Mouse (Mus musculus) erythroblast, embryonic 14.5 days (primary cell): ENCODE data around the gene Chrna1. TPM values are rescaled to one million over a fixed set of nuclear protein-coding genes. Genes with fewer than 3 reads are reported as not detected.

Experiments
- H3K27me3 ChIP-seq: 2 replicates; pipeline ENCODE4 v1.6.1; 2012; ENCODE audit warnings: inconsistent platforms; ENCODE audit not compliant: control insufficient read depth
- H3K36me3 ChIP-seq: 2 replicates; pipeline ENCODE4 v1.6.1; 2012; ENCODE audit warnings: mild to moderate bottlenecking, inconsistent platforms; ENCODE audit not compliant: control insufficient read depth
- H3K4me1 ChIP-seq: 2 replicates; pipeline ENCODE4 v1.6.1; 2012; ENCODE audit warnings: inconsistent platforms; ENCODE audit not compliant: control insufficient read depth
- H3K4me3 ChIP-seq: replicated peaks from 2 replicates; pipeline ENCODE3; 2012; ENCODE audit warnings: moderate library complexity, mild to moderate bottlenecking, inconsistent platforms
- H3K9me3 ChIP-seq: 2 replicates; pipeline ENCODE4 v1.6.1; 2012; ENCODE audit warnings: low read length, inconsistent platforms, mixed read lengths; ENCODE audit not compliant: control insufficient read depth
- GATA1 ChIP-seq: IDR thresholded peaks from 2 replicates; pipeline ENCODE4 v1.6.1; 2012; ENCODE audit warnings: low read length, inconsistent platforms, mixed read lengths
- TAL1 ChIP-seq: IDR thresholded peaks from 3 replicates; pipeline ENCODE4 v1.6.1; 2012; ENCODE audit warnings: low read length, inconsistent platforms, mixed read lengths
- polyA plus RNA-seq: library from polyadenylated mRNA; stranded (reverse); fragments of >175 nt; gene quantifications from 2 replicates; pipeline ENCODE4 v1.2.3, GENCODE M21; 2012

Gene Chrna1
- polyA plus RNA-seq: not detected in 2 replicates

- TF ChIP-seq GATA1 (no peak), TAL1 (no peak)
- H3K27me3 ChIP-seq: peaks cover 10% of the 10 kb centered on the region
- no peak within 1 kb of the TSS for H3K4me3 ChIP-seq
- no peaks in the 10 kb centered on the region for H3K9me3 ChIP-seq
- H3K36me3 ChIP-seq: no peaks in the 10 kb centered on the region
- no peaks in the 10 kb centered on the region for H3K4me1 ChIP-seq
Observed at GRCm38 (mm10) chr2:73580166-73580565, at the start of gene Chrna1. TSS of gene Chrna1 (minus strand) at chr2:73580338.

- TF ChIP-seq TAL1 (no peak), GATA1 (no peak)
- Histone ChIP-seq H3K4me1 (no peaks in the 10 kb centered on the region), H3K27me3 (no peaks in the 10 kb centered on the region), H3K9me3 (no peaks in the 10 kb centered on the region), H3K36me3 (no peaks in the 10 kb centered on the region), H3K4me3 (no peak overlapping the region)
Observed at GRCm38 (mm10) chr2:73618486-73619052, 38.4 kb upstream of the Chrna1 start.

- H3K4me3 ChIP-seq: no peak overlapping the region
- no peaks in the 10 kb centered on the region for H3K4me1 ChIP-seq
- H3K36me3 ChIP-seq: no peaks in the 10 kb centered on the region
- TF ChIP-seq GATA1: no peak
- no peak for TF ChIP-seq TAL1
- H3K27me3 ChIP-seq: no peaks in the 10 kb centered on the region
- H3K9me3 ChIP-seq: no peaks in the 10 kb centered on the region
Observed at GRCm38 (mm10) chr2:73616434-73617057, 36.4 kb upstream of the Chrna1 start.

GRCm38 (mm10) chr2:73615456-73615855, 35.3 kb upstream of the Chrna1 start:
- no peaks in the 10 kb centered on the region for H3K9me3 ChIP-seq
- no peaks in the 10 kb centered on the region for H3K36me3 ChIP-seq
- H3K4me3 ChIP-seq: no peak overlapping the region
- H3K27me3 ChIP-seq: no peaks in the 10 kb centered on the region
- TF ChIP-seq GATA1 (no peak), TAL1 (no peak)
- H3K4me1 ChIP-seq: no peaks in the 10 kb centered on the region

- Histone ChIP-seq H3K36me3 (no peaks in the 10 kb centered on the region), H3K4me3 (no peak overlapping the region), H3K9me3 (no peaks in the 10 kb centered on the region), H3K27me3 (no peaks in the 10 kb centered on the region), H3K4me1 (no peaks in the 10 kb centered on the region)
- TF ChIP-seq TAL1: no peak
- TF ChIP-seq GATA1: no peak
Observed at GRCm38 (mm10) chr2:73614303-73614702, 34.2 kb upstream of the Chrna1 start.

- TF ChIP-seq GATA1: no peak
- TF ChIP-seq TAL1: no peak
- H3K27me3 ChIP-seq: no peaks in the 10 kb centered on the region
- H3K4me3 ChIP-seq: no peak overlapping the region
- H3K4me1 ChIP-seq: no peaks in the 10 kb centered on the region
- H3K36me3 ChIP-seq: no peaks in the 10 kb centered on the region
- no peaks in the 10 kb centered on the region for H3K9me3 ChIP-seq
Observed at GRCm38 (mm10) chr2:73612941-73613340, 32.8 kb upstream of the Chrna1 start.

- Histone ChIP-seq H3K9me3 (no peaks in the 10 kb centered on the region), H3K4me3 (no peak overlapping the region), H3K36me3 (no peaks in the 10 kb centered on the region), H3K27me3 (no peaks in the 10 kb centered on the region), H3K4me1 (no peaks in the 10 kb centered on the region)
- TF ChIP-seq TAL1: no peak
- TF ChIP-seq GATA1: no peak
Observed at GRCm38 (mm10) chr2:73612367-73612914, 32.3 kb upstream of the Chrna1 start.

- TF ChIP-seq GATA1 (no peak), TAL1 (no peak)
- no peaks in the 10 kb centered on the region for H3K4me1 ChIP-seq
- no peaks in the 10 kb centered on the region for H3K9me3 ChIP-seq
- no peaks in the 10 kb centered on the region for H3K27me3 ChIP-seq
- H3K36me3 ChIP-seq: no peaks in the 10 kb centered on the region
- H3K4me3 ChIP-seq: no peak overlapping the region
Observed at GRCm38 (mm10) chr2:73611798-73612197, 31.7 kb upstream of the Chrna1 start.

GRCm38 (mm10) chr2:73609724-73610210, 29.6 kb upstream of the Chrna1 start:
- Histone ChIP-seq H3K27me3 (no peaks in the 10 kb centered on the region), H3K4me3 (no peak overlapping the region), H3K4me1 (no peaks in the 10 kb centered on the region), H3K9me3 (no peaks in the 10 kb centered on the region), H3K36me3 (no peaks in the 10 kb centered on the region)
- TF ChIP-seq TAL1 (no peak), GATA1 (no peak)
